Mouse (Mus musculus) layer of hippocampus, postnatal 14 days (tissue): ENCODE measurements at regions not wholly inside any gene's neighbourhood (a gene's known extent, or its start where the extent isn't known, plus 50 kb on each side); places are given as distances from the start of the nearest gene placed in this dataset.
A peak's percentile ranks its signal among the peaks of the same experiment; 100 is the strongest.

Experiments
- DNase-seq, 2 experiments: peaks; one replicate each; pipeline ENCODE4 v3.0.0; 2021 to 2022; ENCODE audit warnings: low spot score in 2 of 2, mixed read lengths in 1 of 2

GRCm38 (mm10) chr12:62881202-62881601 lies 1358.3 kb downstream of the Lrfn5 start:
- DNase-seq: peak in 1 of 2 experiments; percentile 6

GRCm38 (mm10) chr12:62892851-62893632 lies 1370.1 kb downstream of the Lrfn5 start:
- no peak for DNase-seq
